Mouse (Mus musculus) liver, embryonic 14.5 days (tissue): ENCODE results near the gene Aaas.

Source experiments
- CTCF ChIP-seq: IDR thresholded peaks from 2 replicates; pipeline ENCODE4 v1.5.1; 2016; ENCODE audit warnings: antibody characterized with exemption, low read depth, control low read depth
- EP300 ChIP-seq: IDR thresholded peaks from 2 replicates; pipeline ENCODE4 v1.6.1; 2016; ENCODE audit warnings: antibody characterized with exemption, low read depth

GRCm38 (mm10) chr15:102358126-102358525 lies 7.6 kb upstream of the Aaas start:
- TF ChIP-seq CTCF: no peak
- no peak for TF ChIP-seq EP300
